Mouse (Mus musculus): ENCODE measurements around the gene Fcrl6. TPM values are rescaled to one million over a fixed set of nuclear protein-coding genes. Genes with fewer than 3 reads are reported as not detected.

The Fcrl6 gene
- not detected for polyA plus RNA-seq (2017; shearing (Covaris generic))

GRCm38 (mm10) chr1:172602326-172602725 lies at the start of gene Fcrl6:
Gene Fcrl6 (minus strand): TSS chr1:172602551.

GRCm38 (mm10) chr1:172632451-172633326 lies 30.3 kb upstream of the Fcrl6 start, which contains the start of gene Dusp23:
Gene Dusp23 (minus strand): TSS chr1:172632962.

GRCm38 (mm10) chr1:172590385-172590784 lies 12.0 kb downstream of the Fcrl6 start, which contains the start of gene Slamf8:
Gene Slamf8 (minus strand): TSS chr1:172590568.

GRCm38 (mm10) chr1:172555638-172556037 lies 46.7 kb downstream of the Fcrl6 start, which contains the start of gene Vsig8:
Gene Vsig8 (plus strand): TSS chr1:172555938.

Other genes with a start within 250 kb of the Fcrl6 start
- gene Pigm, start 226.0 kb downstream of the Fcrl6 start, polyA plus RNA-seq (2017; shearing (Covaris generic)), result 1 to 10 TPM; 6.4 to 6.8 TPM
- gene Slamf9, start 127.2 kb downstream of the Fcrl6 start, polyA plus RNA-seq (2017; shearing (Covaris generic)), result not detected
- gene Igsf9, start 120.8 kb downstream of the Fcrl6 start, polyA plus RNA-seq (2017; shearing (Covaris generic)), result under 1 TPM; 0.18 to 0.48 TPM
- gene Tagln2, start 102.5 kb downstream of the Fcrl6 start, polyA plus RNA-seq (2017; shearing (Covaris generic)), result 100 to 1,000 TPM; 173 to 356 TPM
- 1 to 10 TPM in 1 of 2 experiments, under 1 TPM in 1; 0.21 to 1.2 TPM for gene Cfap45, start 81.8 kb downstream of the Fcrl6 start, polyA plus RNA-seq (2017; shearing (Covaris generic))
- gene Vsig8, start 46.6 kb downstream of the Fcrl6 start, polyA plus RNA-seq (2017; shearing (Covaris generic)), result not detected
- gene Slamf8, start 12.0 kb downstream of the Fcrl6 start, polyA plus RNA-seq (2017; shearing (Covaris generic)), result 1 to 10 TPM in 1 of 2 experiments, under 1 TPM in 1; 0.25 to 1.2 TPM
- 1 to 10 TPM; 4.4 to 5.8 TPM for gene Dusp23, start 30.4 kb upstream of the Fcrl6 start, polyA plus RNA-seq (2017; shearing (Covaris generic))
- not detected for gene Crp, start 95.5 kb upstream of the Fcrl6 start, polyA plus RNA-seq (2017; shearing (Covaris generic))

All from activated CD4-positive, CD25-positive, alpha-beta regulatory T cell (primary cell).